Mouse (Mus musculus) cortical plate, adult 2 months (tissue): ENCODE results near the gene Nolc1.

ENCODE experiments used
- CTCF ChIP-seq: fragments of 200-500 bp; IDR thresholded peaks from 2 replicates; pipeline ENCODE4 v1.5.1; 2011; ENCODE audit warnings: mild to moderate bottlenecking, control low read depth, low read length; ENCODE audit not compliant: insufficient read depth; ENCODE audit errors: extremely low read depth
- POLR2A ChIP-seq: fragments of 200-500 bp; IDR thresholded peaks from 2 replicates; pipeline ENCODE4 v1.6.1; 2011; ENCODE audit warnings: mild to moderate bottlenecking, low read length, control low read depth; ENCODE audit not compliant: insufficient read depth; ENCODE audit errors: extremely low read depth

DNA sequence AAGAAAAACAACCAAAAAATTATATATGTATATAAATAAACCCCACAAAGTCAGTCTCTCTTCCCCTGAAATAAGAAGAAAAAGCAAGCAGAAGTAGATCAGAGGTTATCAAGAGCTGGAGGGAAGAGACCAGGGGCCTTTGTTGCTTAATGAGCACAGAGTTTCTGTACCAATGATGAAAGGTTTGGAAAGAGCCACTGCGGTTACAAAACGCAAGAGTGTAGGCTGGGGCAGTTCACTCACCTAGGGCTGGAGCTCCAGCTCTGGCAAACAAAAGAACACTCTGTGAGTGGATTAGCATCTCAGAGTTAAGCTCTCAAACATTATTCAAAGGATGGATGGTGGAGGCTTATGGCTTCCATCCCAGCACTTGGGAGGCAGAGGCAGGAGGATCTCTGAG is 34.6 kb downstream of the Nolc1 start:
- no peak for TF ChIP-seq POLR2A
- no peak for TF ChIP-seq CTCF
